Mouse (Mus musculus) lung, embryonic 14.5 days (tissue): Measurements from ENCODE around the gene Nelfb. TPM values are rescaled to one million over a fixed set of nuclear protein-coding genes. Genes with fewer than 3 reads are reported as not detected.
A peak's percentile ranks its signal among the peaks of the same experiment; 100 is the strongest.

Source experiments
- ATAC-seq: fragments of 200-750 bp; cut with Nextera tagmentation; 2 replicates; pipeline ENCODE4 v1.8.0; 2017; ENCODE audit warnings: mild to moderate bottlenecking, moderate TSS enrichment, moderate library complexity; ENCODE audit not compliant: insufficient read depth
- DNase-seq: peaks from one replicate; pipeline ENCODE4 v3.0.0-alpha.2; 2015
- H3K27ac ChIP-seq: fragments of 300-500 bp; sonication (generic); 2 replicates; pipeline ENCODE4 v1.5.1; 2014; ENCODE audit warnings: low read depth, mild to moderate bottlenecking, moderate library complexity
- H3K27me3 ChIP-seq: fragments of 300-500 bp; sonication (generic); 2 replicates; pipeline ENCODE4 v1.6.1; 2014; ENCODE audit warnings: low read length, control low read depth; ENCODE audit not compliant: insufficient read depth
- H3K36me3 ChIP-seq: fragments of 300-500 bp; sonication (generic); 2 replicates; pipeline ENCODE4 v1.6.1; 2014; ENCODE audit warnings: control low read depth; ENCODE audit not compliant: insufficient read depth
- H3K4me1 ChIP-seq: fragments of 300-500 bp; sonication (generic); 2 replicates; pipeline ENCODE4 v1.6.1; 2014; ENCODE audit warnings: antibody characterized with exemption, control low read depth; ENCODE audit not compliant: insufficient read depth
- H3K4me2 ChIP-seq: fragments of 300-500 bp; sonication (generic); 2 replicates; pipeline ENCODE4 v1.6.1; 2014; ENCODE audit warnings: mild to moderate bottlenecking
- H3K4me3 ChIP-seq: fragments of 300-500 bp; sonication (generic); 2 replicates; pipeline ENCODE4 v1.5.1; 2014; ENCODE audit warnings: low read depth, low read length
- H3K9ac ChIP-seq: fragments of 300-500 bp; sonication (generic); 2 replicates; pipeline ENCODE4 v1.6.1; 2014
- H3K9me3 ChIP-seq: fragments of 300-500 bp; sonication (generic); 2 replicates; pipeline ENCODE4 v1.6.1; 2016; ENCODE audit warnings: low read depth, low read length, control low read depth
- CTCF ChIP-seq: IDR thresholded peaks from 2 replicates; pipeline ENCODE4 v1.5.1; 2016; ENCODE audit warnings: antibody characterized with exemption, low read depth
- WGBS: fragments of 180-500 bp; shearing (Covaris S2); extraction: QIAGEN DNeasy Blood & Tissue Kit; methylation state at CpG from one replicate; pipeline ENCODE4 v1.1.7; 2014; 5-methylcytosine and 5-hydroxymethylcytosine counted together
- polyA plus RNA-seq: library from polyadenylated mRNA; unstranded; fragments of >200 nt; fragmentation: Nextera tagmentation; extraction: Ambion mirVana; gene quantifications from 2 replicates; pipeline ENCODE4 v1.2.1, GENCODE M21; 2014

Gene Nelfb
- polyA plus RNA-seq, 1 experiment from 2014 or later, result 108 TPM

GRCm38 (mm10) chr2:25240310-25240709 is 29.0 kb upstream of the Nelfb start:
- H3K4me1 ChIP-seq, result 0 out of 2 replicates have a peak, but pooled peaks cover 4% of the 10 kb centered on the region
- WGBS, result 50% methylated on average over 8 of the region's 8 CpGs
- H3K27me3 ChIP-seq, result peaks cover 23% of the 10 kb centered on the region
- H3K27ac ChIP-seq, result peak overlapping the region; percentile 46; the same call in 1 of the 2 replicates
- peak overlapping the region; percentile 48 for H3K9ac ChIP-seq
- H3K9me3 ChIP-seq, result no peaks in the 10 kb centered on the region
- peak overlapping the region; percentile 93 for H3K4me2 ChIP-seq
- H3K36me3 ChIP-seq, result no peaks in the 10 kb centered on the region
- no peak for TF ChIP-seq CTCF
- ATAC-seq (peak; percentile 19; the same call in 1 of the 2 replicates), DNase-seq (no peak)
- H3K4me3 ChIP-seq, result peak overlapping the region; percentile 49

GRCm38 (mm10) chr2:25239766-25240165 is 28.5 kb upstream of the Nelfb start:
- Histone ChIP-seq H3K4me3 (no peak overlapping the region), H3K27me3 (peaks cover 23% of the 10 kb centered on the region), H3K4me2 (no peak overlapping the region), H3K9ac (no peak overlapping the region), H3K27ac (no peak overlapping the region), H3K36me3 (no peaks in the 10 kb centered on the region), H3K4me1 (0 out of 2 replicates have a peak, but pooled peaks cover 4% of the 10 kb centered on the region), H3K9me3 (no peaks in the 10 kb centered on the region)
- 81% methylated on average over 3 of the region's 3 CpGs for WGBS
- ATAC-seq (no peak), DNase-seq (no peak)
- no peak for TF ChIP-seq CTCF

GRCm38 (mm10) chr2:25238106-25238505 is 26.8 kb upstream of the Nelfb start:
- Histone ChIP-seq H3K9me3 (no peaks in the 10 kb centered on the region), H3K4me1 (0 out of 2 replicates have a peak, but pooled peaks cover 4% of the 10 kb centered on the region), H3K36me3 (no peaks in the 10 kb centered on the region), H3K9ac (no peak overlapping the region), H3K4me2 (no peak overlapping the region), H3K4me3 (no peak overlapping the region), H3K27me3 (peaks cover 20% of the 10 kb centered on the region), H3K27ac (no peak overlapping the region)
- ATAC-seq (no peak), DNase-seq (no peak)
- TF ChIP-seq CTCF, result no peak

GRCm38 (mm10) chr2:25237522-25237921 is 26.2 kb upstream of the Nelfb start:
- no peak overlapping the region for H3K9ac ChIP-seq
- peaks cover 15% of the 10 kb centered on the region for H3K27me3 ChIP-seq
- H3K9me3 ChIP-seq, result no peaks in the 10 kb centered on the region
- H3K4me1 ChIP-seq, result 0 out of 2 replicates have a peak, but pooled peaks cover 4% of the 10 kb centered on the region
- DNase-seq (no peak), ATAC-seq (no peak)
- TF ChIP-seq CTCF, result no peak
- no peak overlapping the region for H3K4me3 ChIP-seq
- H3K4me2 ChIP-seq, result no peak overlapping the region
- 46% methylated on average over 4 of the region's 4 CpGs for WGBS
- H3K27ac ChIP-seq, result no peak overlapping the region
- no peaks in the 10 kb centered on the region for H3K36me3 ChIP-seq

- H3K4me3 ChIP-seq, result no peak within 1 kb of the TSS
- H3K4me1 ChIP-seq, result 0 out of 2 replicates have a peak, but pooled peaks cover 4% of the 10 kb centered on the region
- TF ChIP-seq CTCF, result no peak
- H3K4me2 ChIP-seq, result no peak within 1 kb of the TSS
- no peak within 1 kb of the TSS for H3K27ac ChIP-seq
- 19% methylated on average over 8 of the region's 8 CpGs for WGBS
- DNase-seq (no peak), ATAC-seq (no peak)
- peaks cover 7% of the 10 kb centered on the region; the same call in 1 of the 2 replicates for H3K27me3 ChIP-seq
- H3K9ac ChIP-seq, result no peak within 1 kb of the TSS
- H3K36me3 ChIP-seq, result no peaks in the 10 kb centered on the region
- H3K9me3 ChIP-seq, result no peaks in the 10 kb centered on the region
Observed at GRCm38 (mm10) chr2:25236614-25237013, 25.3 kb upstream of the Nelfb start, which contains the start of gene Rnf224. Gene Rnf224 (minus strand): TSS chr2:25236787.

GRCm38 (mm10) chr2:25234551-25235220 is 23.4 kb upstream of the Nelfb start:
- TF ChIP-seq CTCF, result no peak
- 46% methylated on average over 5 of the region's 5 CpGs for WGBS
- DNase-seq (no peak), ATAC-seq (no peak)
- no peak overlapping the region for H3K4me3 ChIP-seq
- H3K4me2 ChIP-seq, result no peak overlapping the region
- no peaks in the 10 kb centered on the region for H3K36me3 ChIP-seq
- H3K27me3 ChIP-seq, result 0 out of 2 replicates have a peak, but pooled peaks cover 2% of the 10 kb centered on the region
- no peaks in the 10 kb centered on the region for H3K4me1 ChIP-seq
- no peaks in the 10 kb centered on the region for H3K9me3 ChIP-seq
- H3K27ac ChIP-seq, result no peak overlapping the region
- no peak overlapping the region for H3K9ac ChIP-seq

GRCm38 (mm10) chr2:25234050-25234449 is 22.8 kb upstream of the Nelfb start, which contains the start of gene Slc34a3:
Gene Slc34a3 (minus strand): TSS chr2:25234364.
- H3K27ac ChIP-seq, result no peak within 1 kb of the TSS
- no peak for TF ChIP-seq CTCF
- ATAC-seq (no peak), DNase-seq (no peak)
- H3K36me3 ChIP-seq, result no peaks in the 10 kb centered on the region
- no peak within 1 kb of the TSS for H3K4me3 ChIP-seq
- H3K4me2 ChIP-seq, result no peak within 1 kb of the TSS
- no peaks in the 10 kb centered on the region for H3K4me1 ChIP-seq
- H3K9me3 ChIP-seq, result no peaks in the 10 kb centered on the region
- 67% methylated on average over 3 of the region's 3 CpGs for whole genome bisulfite sequencing
- no peak within 1 kb of the TSS for H3K9ac ChIP-seq
- H3K27me3 ChIP-seq, result 0 out of 2 replicates have a peak, but pooled peaks cover 2% of the 10 kb centered on the region
